Mouse (Mus musculus) heart, postnatal 36 days (tissue): Measurements from ENCODE around the gene Cadm3. TPM values are rescaled to one million over a fixed set of nuclear protein-coding genes. Genes with fewer than 3 reads are reported as not detected.

Source experiments
- DNase-seq, 2 experiments: peaks; one replicate each; pipeline ENCODE4 v3.0.0; 2021 to 2022
- intact Hi-C: fragments of 180-260 bp; cut with DNase I; formaldehyde crosslinking; loops from one replicate; pipeline ENCODE4 v1.15.1; 2025
- total RNA-seq, 2 experiments: library from RNA; stranded (reverse); gene quantifications; 2 replicates each; pipeline ENCODE4 v1.2.3; 2021

The Cadm3 gene
- total RNA-seq, result 1 to 10 TPM; 1.9 to 2.5 TPM

DNA sequence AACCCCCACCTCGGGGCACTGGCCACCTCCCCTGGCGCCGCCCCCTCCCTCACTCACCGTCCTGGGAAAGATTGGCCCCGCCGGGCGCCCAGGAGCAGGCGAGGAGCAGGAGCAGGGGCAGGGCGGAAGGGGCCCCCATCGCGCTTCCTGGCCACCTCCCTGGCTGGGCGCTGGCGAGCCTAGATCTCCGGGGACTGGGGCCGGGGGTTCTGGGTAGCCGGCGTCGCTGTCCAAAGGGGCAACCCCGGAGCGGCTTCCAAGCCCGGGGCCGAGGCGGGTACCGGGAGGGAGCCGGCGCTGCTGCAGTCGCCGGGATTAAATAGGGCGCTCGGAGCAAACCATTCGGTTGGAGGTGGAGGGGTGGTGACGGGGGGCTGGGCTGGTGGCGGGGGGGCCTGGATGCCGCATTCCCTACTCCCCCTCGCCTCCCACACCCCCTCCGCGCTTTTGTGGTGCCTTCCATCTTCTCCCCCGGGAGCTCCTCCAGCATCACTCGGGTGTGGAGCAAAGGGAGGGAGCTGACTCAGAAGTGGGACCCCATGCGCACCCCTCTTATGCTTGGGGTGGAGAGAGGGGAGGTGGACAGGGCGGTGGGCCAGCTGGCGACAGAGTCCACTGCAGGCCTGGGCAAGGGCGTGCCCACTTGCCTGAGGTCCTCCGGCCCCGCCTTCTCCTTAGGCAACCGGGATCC lies at the start of gene Cadm3:
Cadm3 (minus strand) TSS at position 340 of the 691 bp plus-strand sequence.
- intact Hi-C loops, result no loop called here
- DNase-seq, result peak in 1 of 2 experiments; percentile 11

DNA sequence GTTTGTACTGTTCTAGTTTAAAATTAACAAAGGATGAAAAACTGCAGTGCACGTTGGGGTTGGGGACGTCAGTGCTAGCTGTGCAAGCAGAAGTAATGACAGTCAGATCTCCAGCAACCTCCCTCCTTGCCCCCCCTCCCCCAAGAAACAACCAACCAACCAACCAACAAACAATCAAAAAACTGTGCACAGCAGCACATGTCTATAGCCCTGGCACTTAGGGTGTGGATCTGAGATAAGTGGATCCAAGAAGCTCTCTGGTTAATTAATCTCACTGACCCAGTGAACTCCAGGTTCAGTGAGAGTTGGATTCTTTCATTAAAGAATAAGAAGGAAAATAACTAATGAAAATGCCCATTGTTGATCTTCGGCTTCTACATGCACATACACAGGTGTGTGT lies 47.1 kb upstream of the Cadm3 start:
- DNase-seq, result no peak

DNA sequence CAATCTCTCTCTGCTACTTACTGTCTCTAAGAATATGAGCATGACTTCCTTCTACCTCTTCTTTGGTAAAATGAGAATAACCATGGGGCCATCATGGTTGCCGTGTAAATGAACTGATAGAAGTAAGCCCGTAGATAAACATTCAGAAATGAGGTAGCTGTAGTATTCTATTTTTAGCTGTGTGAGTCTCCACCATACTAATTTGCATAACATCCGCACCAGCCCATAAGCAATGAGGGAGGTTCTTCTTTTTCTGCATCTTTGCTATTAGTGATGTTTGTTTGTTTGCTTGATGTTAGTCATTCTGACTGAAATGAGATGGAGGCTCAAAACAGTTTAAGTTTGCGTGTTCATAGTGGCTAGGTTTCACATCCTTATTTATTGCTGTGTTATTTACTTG lies 44.4 kb upstream of the Cadm3 start:
- intact Hi-C loops, result no loop called here
- DNase-seq, result no peak

More for the DNA sequence above, 47.1 kb upstream of the Cadm3 start:
- intact Hi-C loops, result no loop called here

DNA sequence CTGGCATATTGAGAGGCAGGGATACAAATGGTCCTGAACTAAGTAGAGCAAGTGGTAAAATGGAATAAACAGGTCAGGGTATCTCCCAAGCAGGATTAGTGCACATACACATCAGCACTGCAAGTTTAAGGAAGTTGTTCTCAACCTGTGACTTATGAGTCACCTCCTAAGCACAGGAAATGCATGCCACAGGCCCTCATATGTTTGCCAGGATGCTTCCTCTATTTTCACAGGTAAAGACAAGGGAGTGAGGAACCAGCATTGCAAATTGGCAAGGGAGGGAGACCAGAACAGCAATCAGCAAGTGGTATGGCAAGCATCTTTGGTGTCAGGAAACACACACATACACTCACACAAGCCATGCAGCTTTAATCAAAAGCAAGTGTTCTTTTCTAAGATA lies 41.6 kb upstream of the Cadm3 start:
- intact Hi-C loops, result no loop called here
- DNase-seq, result no peak

DNA sequence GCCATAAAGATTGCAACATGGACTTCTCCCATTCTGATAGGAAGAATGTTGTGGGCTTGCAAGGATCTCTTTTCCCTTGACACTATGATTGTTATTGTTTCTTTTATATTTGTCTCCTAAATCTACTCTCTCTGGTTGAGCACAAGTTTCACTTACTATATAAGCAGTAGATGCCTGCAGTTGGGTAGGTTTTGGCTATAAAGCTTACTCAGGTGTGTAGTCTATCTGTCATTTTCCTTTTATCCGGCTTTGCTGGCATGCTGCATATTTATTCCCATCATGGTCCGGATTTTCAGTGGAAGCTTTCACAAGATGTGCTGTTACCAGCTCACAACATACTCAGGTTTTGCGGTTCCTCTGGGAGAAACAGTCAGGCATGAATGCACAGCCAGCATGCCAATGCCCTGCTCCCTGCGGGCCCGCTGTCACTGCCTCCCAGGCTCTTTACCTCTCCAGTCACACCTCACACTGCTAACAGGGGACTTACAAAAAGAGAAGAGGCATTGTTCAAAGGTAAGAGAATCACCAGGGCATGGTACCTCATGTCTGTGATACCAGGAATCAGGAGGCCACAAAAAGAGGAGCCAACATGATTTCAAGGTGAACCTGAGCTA lies 37.3 kb upstream of the Cadm3 start:
- DNase-seq, result no peak
- intact Hi-C loops, result no loop called here

DNA sequence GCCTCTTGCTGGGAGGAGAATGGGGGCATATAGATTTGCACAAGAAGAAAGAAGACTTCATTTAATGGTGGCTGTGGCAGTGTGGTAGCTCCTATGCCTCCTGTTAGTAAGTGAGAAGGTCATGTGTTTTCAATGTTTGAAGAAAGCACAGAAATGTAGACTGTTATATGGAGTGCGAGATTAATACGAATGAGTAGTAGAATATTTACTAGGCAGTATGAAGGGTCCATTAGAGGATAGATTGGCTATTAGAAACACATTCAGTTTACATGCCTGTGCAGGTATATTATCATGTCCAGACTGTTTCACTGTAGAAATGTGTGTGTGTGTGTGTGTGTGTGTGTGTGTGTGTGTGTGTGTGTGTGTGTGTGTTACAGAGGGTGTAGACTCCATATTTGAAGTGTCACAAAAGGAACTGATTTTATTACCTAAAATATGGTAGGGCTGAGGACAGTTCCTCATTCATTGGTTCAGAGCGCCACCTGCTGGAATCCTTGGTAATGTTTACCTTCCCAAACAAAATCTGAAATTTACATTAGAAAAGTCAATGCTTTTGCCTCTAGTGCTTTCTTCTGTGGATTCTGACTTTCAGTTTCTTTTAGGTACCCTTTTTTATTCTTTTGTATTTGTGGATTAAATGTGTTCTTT lies 31.0 kb upstream of the Cadm3 start:
- DNase-seq, result peak; percentile 67 to 80
- intact Hi-C loops, result loop anchor here (1.0 to 10.0 kb wide), 5 partner anchors 59 to 1071 kb away; partner anchors contain the start of gene Kcnj9

DNA sequence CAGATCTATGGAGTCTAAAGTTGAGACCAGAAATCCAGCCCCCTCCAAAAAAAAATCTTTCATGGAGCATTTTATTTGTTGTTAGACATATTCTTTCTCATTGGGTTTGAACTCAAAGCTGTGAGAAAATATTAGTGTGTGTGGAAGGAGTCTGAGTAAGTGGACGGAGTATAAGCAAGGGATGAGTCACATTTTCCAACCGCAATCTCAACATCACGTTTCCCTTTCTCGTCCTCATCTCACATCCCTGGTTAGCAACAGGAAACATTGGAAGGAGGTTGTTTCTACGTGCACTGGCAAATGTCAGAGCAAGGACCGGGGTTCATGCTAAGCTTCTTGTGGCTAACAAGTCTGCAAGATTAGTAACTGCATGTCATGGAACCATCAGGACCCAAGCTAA lies 24.3 kb upstream of the Cadm3 start:
- intact Hi-C loops, result loop anchor here (10.0 kb wide), 1 partner anchor 777 kb away; no protein-coding TSS in a partner anchor

DNA sequence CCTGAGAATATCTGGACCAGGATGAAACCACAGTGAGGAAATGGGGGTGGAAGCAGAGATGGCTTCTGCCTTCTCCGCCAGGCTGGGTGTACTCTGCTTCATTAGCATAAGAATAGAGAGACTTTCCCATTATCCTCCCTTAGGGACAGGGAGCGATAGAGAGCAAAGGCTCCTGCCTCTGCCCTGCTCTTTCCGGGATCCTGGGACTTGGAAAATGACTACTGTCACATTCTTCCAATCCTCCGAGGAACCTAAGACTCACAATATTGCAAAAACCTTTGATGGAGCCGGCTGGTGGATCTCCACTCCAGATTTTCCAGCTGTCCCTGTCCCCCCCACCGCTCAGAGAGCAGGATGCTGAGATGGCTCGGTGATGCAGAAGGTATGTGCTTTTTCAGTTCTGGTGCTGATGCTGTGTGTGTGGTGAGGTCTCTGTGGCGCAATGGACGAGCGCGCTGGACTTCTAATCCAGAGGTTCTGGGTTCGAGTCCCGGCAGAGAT lies 22.5 kb upstream of the Cadm3 start:
- no peak for DNase-seq
- intact Hi-C loops, result loop anchor here (10.0 kb wide), 1 partner anchor 775 kb away; no protein-coding TSS in a partner anchor

More for the DNA sequence above, 24.3 kb upstream of the Cadm3 start:
- DNase-seq, result no peak

DNA sequence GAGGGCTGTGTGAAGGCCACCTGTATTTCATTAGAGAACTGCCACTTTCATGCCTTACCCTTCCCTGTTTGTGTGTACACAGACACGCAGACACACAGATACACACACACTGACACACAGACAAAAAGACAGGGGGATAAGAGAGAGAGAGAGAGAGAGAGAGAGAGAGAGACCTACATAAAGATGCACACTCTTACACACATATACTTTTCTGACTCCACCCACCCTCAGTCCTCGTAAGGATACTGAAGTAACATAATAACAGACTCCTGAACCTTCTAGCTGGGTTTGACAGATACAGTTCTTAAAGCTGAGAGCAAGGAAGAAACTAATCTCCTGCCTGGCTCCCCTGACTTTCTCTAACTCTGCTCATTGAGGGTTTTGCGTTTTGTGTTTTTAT lies 21.9 kb upstream of the Cadm3 start:
- intact Hi-C loops, result no loop called here
- DNase-seq, result no peak

DNA sequence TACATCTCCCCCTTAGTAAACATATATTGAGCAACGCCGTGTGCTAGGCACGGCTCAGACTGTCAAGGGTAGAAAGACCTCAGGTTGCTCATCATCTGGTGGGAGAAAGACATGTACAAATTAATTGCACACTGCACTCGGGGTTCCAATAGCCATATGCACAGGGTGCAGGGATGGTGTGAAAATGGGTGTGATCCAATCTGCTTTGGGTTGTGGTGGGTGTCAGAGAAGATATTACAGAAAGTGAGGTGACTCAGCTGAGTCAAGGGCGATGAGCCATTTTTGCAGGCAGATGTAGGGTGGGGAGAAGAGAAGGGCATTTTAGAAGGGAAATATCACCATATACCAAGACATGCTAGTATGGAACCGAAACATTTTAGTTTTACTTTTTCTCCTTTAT lies 13.9 kb upstream of the Cadm3 start:
- intact Hi-C loops, result no loop called here
- DNase-seq, result no peak

DNA sequence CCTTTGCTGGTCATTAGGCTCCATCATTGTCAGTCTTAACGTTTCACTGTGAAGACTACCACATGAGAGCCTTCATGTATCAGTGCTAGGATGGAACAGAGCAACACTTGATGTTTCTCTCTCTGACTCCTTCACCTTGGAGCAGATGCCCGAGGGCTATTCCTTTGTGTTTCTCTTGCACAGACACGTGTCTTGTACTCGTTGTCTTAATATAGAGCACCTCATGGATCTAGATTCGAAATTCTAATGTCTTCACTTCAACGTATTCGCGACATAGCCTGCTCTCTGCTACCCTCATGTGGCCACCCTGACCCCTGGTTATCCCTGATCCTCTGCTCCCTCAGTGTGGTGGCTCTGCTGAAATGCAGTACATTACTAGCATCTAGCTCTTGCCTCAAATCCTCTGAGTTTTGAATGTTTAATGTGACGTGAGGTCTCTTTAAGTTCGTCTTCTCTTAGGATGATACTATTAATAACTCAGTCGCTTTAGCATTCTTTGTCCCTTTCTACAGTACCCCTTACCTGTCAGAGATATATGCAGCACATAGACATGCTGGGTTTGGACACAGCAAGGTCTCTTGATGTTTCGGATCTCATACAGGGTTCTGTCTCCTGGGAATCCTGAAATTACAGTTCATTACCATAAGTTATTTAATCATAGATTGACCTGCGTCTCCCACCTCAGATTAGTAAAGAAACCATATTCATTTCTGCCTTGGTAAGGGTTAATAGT lies 10.1 kb upstream of the Cadm3 start:
- intact Hi-C loops, result loop anchor here (2.0 kb wide), 2 partner anchors 39 to 53 kb away; no protein-coding TSS in a partner anchor
- peak; percentile 38 to 52 for DNase-seq

DNA sequence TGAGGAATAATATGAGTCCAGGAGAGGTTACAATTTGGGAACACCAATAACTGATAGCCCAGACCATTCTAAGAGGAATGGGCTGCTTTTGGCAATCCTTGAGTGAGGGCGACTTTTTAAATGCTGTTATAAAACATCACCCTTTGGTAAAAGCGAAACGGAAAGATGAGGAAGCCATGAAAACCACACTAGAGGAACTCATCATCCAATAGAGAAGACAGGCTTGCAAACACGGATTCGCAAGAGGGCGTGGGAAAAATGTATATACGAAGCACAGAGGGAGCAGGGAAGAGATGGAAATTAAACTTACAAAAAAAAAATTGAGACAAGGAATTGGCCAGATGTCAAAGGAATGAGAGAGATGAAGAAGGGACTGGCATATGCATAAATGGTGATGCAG lies 6.5 kb upstream of the Cadm3 start:
- intact Hi-C loops, result no loop called here
- no peak for DNase-seq

DNA sequence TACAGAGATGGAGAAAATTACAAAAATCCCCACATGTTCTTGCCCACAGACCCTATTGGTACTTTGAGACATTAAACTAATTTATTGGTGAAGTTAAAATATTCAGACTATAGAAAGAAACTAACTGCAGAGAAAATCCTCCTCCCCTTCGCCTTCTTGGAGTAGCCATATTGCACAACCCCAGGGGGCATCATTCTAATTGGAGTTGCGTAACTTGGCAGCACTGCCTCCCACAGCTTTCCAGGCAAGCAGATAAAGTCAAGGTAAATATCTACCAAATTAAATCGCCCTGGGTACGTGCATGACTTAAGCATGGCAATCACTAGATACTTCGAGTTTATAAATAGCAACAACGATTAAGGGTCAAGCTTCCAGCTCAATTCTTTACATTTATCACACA lies 4.1 kb upstream of the Cadm3 start:
- intact Hi-C loops, result no loop called here
- DNase-seq, result no peak

DNA sequence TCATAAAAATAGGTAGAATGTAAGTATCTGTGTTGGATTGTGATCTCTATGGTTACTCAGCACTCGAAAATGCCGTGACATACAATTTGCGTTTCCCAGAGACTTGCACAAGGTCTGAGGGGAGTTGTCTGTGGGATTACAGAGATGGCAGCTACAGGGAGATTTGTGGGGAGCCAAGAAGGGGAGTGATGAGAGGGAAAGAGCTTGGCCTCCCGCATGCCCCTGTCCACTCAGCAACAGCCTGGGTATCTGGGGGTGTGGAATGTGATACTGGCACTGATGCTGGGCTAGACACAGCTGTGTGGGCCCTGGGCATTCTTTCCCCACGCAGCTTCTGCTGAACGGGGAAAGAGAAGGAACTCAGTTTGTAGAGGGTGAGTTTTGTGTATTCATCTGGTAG lies 3.0 kb upstream of the Cadm3 start:
- intact Hi-C loops, result no loop called here
- DNase-seq, result no peak

DNA sequence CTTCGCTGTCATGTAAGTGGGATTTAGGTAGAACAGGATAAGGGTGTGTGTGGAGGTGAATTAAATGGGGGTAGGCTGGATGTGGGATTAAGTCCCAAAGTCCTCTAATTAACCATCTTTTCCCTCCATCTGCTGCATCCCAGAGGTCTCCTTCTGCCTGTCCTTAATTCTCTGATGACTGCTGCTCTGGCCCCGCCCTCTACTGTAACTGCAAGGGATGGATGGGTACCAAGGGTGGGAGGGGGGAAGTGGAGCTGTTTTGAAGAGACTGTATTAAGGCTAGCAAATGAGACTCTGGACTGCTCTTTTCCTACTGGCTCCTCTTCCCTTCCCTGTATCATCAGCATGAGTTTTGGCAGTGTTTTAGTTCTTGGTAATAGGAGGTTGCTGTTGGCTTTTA lies 2.1 kb upstream of the Cadm3 start:
- DNase-seq, result no peak
- intact Hi-C loops, result no loop called here

DNA sequence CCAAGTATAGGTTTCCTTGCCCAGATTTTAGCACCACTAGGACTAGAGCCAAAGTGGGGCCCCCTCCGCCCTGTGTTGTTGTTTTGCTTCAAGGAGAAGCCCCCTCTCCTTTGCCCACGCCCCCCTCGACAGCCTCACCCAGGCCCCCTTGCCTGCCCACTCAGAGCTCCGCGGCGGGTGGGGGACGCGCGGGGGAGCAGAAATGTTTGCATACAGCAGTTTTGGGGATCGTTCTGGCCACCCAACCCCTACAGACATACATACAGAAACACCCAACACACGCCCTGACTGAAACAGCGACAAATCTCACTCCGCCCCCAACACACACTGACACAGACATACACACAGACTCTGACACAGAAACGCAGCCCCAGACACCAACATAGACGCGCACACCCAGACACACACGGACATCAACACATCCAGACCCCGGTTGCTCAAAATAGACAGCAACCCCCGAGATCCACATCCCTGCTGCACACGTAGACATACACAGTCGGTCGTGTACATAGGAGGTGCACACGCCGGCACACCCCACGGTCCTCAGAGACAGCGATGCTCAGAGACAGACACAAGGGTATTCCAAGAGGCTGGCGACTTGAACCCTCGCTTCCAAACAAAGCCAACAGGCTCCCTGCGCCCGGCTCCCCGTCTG lies 667 bp downstream of the Cadm3 start:
- no peak for DNase-seq
- intact Hi-C loops, result no loop called here

DNA sequence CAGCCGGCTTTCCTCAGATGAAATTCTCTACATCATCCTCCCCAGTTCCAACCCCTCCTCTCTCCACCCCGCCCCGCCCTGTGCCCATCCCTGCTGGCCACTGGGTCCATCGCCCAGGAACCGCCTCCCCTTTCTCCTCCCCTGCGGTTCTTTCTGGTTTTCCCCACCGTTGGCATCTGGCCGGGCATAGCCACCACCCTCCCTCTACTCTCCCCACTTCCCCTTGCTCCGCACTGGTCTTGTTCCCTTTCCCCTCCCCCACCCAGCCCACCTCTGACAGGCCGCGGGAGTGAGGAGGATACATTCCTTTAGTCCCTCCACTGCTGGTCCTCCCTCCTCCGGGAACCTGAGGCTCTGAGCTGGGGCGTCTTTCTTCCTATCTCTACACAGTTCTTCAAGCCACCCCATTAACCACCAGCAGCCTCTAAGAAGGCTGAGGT lies 1.5 kb downstream of the Cadm3 start:
- no peak for DNase-seq
- intact Hi-C loops, result no loop called here

DNA sequence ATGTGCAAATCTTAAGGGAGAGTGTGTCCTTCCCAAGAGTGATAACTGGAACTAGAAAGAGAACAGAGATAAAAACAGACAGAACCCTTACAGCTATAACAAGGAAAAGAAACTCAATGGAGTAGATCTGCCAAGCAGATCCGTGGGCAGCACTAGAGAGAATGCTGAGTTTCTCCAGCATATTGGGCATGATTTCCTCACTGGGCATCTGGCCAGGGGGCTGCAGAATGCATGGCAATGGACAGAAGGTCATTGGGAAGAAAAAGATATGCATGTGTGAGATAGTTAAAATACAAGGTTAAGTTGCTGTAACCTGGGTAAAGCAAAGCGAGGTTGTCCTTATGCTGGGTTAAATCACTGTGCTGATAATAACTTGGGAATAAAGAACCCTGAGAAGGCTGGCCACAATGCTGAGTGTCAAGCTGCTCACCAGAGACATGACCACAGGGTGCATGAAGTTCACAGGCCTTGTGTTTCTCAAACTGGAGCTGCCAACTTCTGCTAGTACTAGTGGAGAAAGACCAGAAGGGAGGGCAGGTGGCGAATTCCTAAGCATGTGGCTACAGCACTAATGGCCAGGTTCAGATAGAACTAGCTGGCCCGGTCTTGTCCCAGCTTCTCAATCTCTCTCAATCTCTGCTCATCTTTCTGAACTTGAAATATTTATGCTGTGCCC lies 3.2 kb downstream of the Cadm3 start:
- intact Hi-C loops, result no loop called here
- no peak for DNase-seq

DNA sequence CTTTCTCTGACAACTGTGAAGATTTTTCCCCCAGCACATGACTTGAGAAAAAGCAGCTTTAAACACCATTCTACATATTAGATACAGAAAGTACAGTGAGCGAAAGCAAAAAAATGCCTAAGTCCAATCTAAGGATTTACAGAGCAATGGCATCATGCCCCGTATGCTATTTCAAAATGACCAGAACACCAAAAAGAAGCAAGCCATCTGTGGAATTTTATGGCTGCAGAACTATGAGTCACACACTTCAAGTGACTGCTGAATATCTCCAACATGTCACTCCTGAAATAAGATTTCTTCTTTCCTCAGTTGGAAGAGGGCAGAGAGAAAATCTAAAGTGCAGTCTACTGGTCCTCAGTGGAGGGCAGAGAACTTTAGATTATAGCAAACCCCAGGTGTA lies 4.1 kb downstream of the Cadm3 start:
- intact Hi-C loops, result no loop called here
- no peak for DNase-seq

DNA sequence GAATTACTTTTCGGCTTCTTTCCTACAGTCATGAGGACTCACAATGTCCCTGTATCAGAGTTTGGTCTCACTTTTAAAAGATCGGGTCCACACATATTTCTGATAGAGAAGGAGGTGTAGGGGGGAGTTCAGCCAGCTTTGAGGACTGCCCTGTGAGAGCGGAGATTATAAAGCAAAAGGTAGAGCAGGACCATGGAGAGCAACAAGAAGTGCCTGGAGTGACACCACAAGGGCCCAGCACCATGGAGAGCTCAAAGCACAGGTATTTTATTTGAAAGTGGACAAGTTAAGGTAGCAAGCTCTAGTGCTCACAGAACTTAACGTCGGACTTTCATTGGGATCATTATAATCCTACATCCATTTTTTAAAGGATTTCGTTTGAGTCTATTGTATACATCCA lies 5.8 kb downstream of the Cadm3 start:
- intact Hi-C loops, result no loop called here
- DNase-seq, result peak; percentile 22 to 28
